Mouse (Mus musculus): Measurements from ENCODE around the gene Rpl10a.

DNA sequence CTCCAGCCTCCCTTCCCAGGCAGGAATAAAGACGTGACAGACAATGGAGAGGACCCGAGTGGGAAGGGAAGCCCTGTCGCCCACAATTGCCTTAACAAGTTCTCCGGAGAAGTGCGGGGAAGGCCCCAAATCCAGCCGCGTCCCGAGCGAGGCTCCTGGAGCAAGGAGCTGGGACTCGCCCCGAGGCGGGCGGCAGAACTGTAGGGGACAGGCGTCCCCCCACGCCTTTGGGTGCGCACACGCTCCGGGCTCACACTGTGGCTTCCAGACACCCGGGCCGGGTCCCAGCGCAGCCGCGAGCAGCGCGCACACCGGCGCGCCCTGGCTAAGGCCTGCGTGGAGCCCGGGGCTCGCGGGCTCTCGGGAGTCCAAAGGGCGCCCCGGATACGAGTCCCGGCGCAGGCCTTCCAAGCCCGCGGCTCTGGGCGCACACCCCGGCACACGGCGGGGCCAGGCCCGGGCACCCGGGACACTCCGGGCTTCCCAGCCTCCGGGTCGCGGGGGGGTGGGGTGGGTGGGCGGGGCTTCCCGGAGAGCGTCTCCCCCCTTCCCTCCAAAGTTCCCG lies 21.7 kb downstream of the Rpl10a start:
- no peak for TF ChIP-seq CTCF (IDR thresholded peaks at IDR 0.05; ENCODE audit: low read depth)
- no peak for TF ChIP-seq EP300 (IDR thresholded peaks at IDR 0.05; ENCODE audit: low read depth)
